Mouse (Mus musculus): Measurements from ENCODE around the gene Gm45521. TPM values are rescaled to one million over a fixed set of nuclear protein-coding genes. Genes with fewer than 3 reads are reported as not detected.

Gm45521 gene
- total RNA-seq, 2 experiments from 2014 or later, result not detected

DNA sequence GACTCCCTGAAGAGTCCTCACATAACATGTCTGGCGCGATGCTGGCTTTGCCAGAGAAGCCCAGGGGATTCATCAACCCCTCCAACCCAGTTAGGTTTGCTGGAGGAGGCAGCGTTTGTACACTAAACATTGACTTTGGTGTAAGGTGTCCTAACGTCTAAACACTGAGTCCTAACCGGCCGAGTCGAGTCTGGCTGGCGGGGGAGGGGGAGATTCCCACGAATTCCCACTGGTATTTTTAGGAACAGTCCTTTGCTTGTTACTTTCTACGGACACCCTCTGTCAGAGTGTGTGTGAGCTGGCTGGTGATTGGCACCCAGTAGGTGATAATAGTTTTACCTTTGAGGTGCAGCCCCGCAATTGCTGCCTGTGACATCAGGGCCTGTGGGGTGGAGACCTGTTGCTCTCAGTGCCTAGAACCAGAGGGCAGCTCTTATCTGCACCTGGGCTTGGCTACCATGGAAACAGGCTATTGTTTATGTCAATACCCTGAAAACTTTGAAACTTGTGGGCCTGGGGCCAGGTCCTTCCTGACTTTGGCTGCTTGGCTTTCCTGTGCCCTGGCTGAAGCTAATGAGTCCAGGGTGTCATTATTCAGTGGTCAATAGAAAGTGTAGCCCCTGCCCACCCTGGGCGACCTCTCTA is 4.4 kb upstream of the Gm45521 start:
- DNase-seq, result peak; percentile 53

DNA sequence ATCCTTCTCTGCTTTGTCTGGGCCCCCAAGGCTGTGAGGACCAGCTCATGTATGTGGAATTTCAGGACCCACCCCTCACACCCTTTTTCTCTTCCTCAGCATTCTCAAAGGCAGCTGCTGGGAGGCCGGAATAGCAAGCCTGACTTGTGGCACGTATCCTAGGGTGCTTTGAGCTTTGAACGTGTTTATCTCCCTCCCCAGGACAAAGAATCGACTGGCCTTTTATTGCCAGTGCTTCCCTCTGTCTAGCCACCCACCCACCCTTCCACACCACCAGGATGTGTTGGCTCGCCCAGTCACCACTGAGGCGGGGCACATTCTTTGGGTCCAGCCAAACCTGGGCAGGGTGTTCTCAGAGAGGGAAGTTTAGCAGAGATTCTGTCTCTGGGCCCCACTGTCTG is 3.0 kb upstream of the Gm45521 start:
- DNase-seq, result no peak

DNA sequence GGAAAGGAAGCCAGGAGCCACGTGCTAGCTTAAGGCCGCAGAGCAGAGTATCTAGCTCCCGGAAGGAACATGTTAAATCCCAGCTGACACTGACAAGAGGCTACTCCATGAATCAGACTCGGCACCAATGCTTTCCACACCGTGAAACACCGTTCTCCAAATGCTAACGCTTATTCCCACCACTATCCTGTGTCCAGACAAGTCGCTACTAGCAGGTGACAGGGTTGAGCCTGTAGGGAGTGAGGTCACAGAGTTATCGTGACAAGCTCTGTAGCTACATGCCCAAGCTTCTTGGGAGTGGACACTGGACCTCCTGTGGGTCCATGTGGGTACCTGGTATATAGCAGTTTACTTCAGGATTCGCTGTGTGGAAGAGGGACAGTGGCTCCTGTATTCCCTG is 661 bp upstream of the Gm45521 start:
- DNase-seq, result no peak

DNA sequence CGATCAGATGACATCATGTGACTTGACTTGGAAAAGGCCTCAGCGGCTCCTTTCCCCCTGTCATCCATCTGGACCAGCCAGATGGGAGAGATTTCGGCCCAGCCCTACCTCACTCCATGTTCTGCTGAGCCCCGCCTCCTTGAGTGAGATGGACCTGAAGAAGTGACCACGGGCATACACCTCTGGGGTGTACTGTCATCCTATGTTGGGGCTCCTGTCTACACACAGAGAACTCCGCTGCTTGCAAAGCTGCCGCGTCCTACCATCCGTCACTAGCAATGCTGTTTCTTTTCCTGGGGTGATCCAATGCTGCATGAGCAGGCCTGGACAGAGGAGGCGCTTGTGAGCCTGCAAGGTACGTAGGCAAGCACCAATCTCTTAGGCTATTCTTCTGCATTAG is 3.5 kb downstream of the Gm45521 start:
- no peak for DNase-seq

- DNase-seq, result peak; percentile 26
Measured at GRCm38 (mm10) chr14:7961714-7962113, 4.6 kb downstream of the Gm45521 start.

DNA sequence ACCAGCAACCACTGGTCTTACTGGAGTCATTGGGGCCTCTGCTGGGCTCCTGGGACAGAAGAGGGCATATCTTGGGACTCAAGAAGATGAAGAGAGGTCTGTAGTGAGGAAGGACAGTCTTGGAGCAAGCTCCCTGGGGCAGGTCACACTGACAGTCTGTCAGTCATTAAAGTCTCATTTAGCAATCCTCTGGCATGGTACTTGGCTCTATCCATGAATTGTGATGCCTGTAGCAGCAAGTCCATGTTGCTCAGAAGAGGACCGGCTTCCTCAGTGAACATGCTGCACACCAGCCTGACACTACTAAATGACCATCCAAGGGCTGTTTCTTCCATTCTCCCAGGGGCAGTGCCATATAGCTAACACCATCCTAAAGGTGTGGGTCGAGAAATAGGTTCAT is 5.5 kb downstream of the Gm45521 start:
- DNase-seq, result no peak

DNA sequence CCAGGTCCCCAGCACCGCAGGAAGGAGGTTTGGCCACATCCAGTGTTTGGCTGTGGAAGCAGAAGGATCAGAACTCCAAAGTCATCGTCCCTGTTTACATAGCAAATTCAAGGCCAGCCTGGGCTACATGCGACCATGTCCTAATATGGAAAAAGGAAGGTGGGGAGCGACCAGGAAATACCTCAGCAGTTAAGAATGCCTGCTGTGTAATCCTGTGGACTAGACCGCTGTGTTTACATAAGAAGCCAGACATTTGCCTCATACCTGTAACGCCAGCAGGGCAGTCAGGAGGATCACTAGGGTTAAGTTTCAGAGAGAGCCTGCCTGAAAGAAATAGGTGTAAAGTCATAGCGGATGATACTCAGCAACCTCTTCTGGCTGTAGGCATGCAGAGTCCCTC is 6.1 kb downstream of the Gm45521 start:
- DNase-seq, result no peak

- DNase-seq, result peak; percentile 84
Measured at GRCm38 (mm10) chr14:7964219-7964889, 7.3 kb downstream of the Gm45521 start.

DNA sequence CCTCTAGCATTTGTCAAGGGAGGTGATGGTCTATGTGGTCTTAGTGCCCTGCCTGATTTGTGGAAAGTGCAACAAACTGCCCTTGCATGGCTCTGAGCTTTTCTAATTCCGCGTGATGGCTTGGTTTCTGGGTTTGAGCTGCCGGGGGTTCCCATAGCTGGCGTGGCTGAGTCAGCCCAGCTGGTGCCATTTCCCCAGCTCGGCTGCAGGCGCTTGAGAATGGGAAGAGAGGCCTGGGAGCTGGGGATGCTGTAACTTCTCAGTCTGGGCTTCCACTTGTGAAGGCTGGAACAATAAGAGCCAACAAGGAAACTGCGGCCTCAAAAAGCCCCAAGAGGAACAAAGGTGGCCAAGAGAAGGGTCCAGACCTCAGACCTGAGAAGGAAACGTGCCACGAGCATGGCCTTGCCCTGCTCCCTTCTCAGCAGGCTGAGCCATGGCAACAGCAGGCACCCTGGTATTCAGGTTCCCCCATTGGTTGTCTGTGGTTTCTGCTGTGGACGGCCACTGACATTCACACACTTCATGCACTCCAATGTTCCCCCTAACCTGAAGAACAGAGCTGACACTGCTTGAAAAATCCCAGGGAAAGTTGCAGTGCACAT is 14.9 kb downstream of the Gm45521 start:
- DNase-seq, result no peak

DNA sequence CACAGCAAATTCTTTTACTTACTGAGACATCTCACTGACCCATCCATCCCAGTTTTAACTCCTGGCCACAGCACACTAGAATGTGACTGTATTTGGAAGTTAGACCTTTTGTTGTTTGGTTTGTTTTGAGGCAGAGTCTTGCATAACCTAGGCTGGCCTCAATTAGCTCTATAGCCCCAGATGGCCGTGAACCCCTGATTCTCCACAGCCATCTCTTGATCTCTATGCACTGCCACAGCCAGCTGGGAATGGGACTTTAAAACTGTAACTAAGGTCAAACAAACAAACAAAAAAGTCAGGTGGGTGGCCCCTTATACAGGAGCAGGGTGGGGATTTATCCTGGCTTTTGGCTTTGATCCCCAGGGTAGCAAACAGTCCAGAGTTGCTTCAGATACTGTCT is 17.6 kb downstream of the Gm45521 start:
- DNase-seq, result no peak

GRCm38 (mm10) chr14:7975177-7975576 is 18.1 kb downstream of the Gm45521 start:
- DNase-seq, result no peak

DNA sequence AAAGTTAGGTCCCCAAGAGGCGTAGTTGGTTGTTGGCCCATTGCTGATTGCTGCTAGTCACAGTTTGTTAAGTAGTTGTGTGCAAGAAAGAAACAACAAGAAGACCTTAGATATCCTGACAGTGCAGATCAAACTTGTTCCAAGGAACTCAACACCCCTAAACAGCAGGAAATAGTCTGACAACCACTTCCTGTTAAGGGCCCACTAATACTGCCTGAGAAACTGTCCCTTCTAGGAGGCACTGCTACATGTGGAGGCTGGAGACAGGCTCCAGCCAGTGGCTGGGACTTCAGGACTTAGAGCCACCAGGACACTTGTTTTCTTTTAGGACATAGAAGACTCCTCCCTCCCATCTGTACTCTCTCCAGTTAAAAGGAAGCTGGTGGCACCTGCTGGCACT is 20.4 kb downstream of the Gm45521 start:
- DNase-seq, result no peak

- DNase-seq, result no peak
Measured at GRCm38 (mm10) chr14:7978183-7978582, 21.1 kb downstream of the Gm45521 start.

GRCm38 (mm10) chr14:7981226-7981625 is 24.1 kb downstream of the Gm45521 start:
- DNase-seq, result no peak

DNA sequence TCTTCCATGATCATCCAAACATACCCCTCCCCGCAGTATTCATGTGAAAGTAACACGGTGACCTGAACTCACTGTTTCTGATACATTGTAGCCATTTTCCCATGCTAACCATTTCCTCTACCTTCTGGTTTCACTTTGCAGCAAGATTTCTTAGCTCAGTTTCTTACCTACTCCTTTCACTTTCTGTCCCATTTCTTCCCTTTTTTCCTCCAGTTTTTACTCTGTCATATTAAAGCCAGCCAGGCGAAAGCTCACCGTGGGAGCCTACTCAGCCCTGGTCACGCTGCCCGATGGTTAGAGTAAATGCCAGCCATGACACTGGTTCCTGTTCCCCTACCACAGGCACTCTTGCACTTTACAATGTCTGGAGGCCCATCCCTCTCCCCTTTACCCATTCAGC is 29.8 kb downstream of the Gm45521 start:
- DNase-seq, result no peak

- no peak for DNase-seq
Measured at GRCm38 (mm10) chr14:7989371-7989770, 32.3 kb downstream of the Gm45521 start.

- no peak for DNase-seq
Measured at GRCm38 (mm10) chr14:7989961-7990360, 32.9 kb downstream of the Gm45521 start.

- DNase-seq, result no peak
Measured at GRCm38 (mm10) chr14:7991108-7991776, 34.2 kb downstream of the Gm45521 start.

GRCm38 (mm10) chr14:7992158-7992557 is 35.1 kb downstream of the Gm45521 start:
- DNase-seq, result no peak

GRCm38 (mm10) chr14:7994271-7994767 is 37.2 kb downstream of the Gm45521 start, which contains the start of gene Dnase1l3:
TSS of gene Dnase1l3 (minus strand) at chr14:7994573.
- peak; percentile 70 for DNase-seq

GRCm38 (mm10) chr14:7997255-7997696 is 40.2 kb downstream of the Gm45521 start:
- peak; percentile 95 for DNase-seq

DNA sequence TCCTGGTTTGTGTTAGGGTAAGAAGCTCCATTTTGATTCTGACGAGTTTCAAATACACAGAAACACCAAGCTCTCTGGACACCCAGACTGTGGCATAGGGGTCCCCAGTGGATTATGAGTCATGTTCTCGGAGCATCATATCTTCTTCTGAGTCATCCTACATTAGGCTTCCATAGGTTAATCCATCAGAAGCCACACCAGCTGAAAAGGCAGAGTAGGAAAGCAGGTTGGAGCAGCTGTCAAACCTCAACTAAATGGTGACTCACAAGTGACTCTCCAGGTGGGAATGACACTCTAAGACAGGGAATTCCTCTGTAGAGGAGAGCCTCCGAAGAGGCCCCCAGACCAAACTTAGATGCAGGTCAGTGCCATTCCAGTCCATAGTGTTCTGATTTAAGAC is 41.9 kb downstream of the Gm45521 start:
- no peak for DNase-seq

GRCm38 (mm10) chr14:7999435-7999834 is 42.3 kb downstream of the Gm45521 start:
- DNase-seq, result no peak
